Mouse (Mus musculus) thymus, adult 2 months (tissue): ENCODE measurements around the gene Olfr376. TPM values are rescaled to one million over a fixed set of nuclear protein-coding genes. Genes with fewer than 3 reads are reported as not detected.

Source experiments
- DNase-seq: peaks from one replicate; pipeline ENCODE4 v3.0.0; 2021
- H3K27ac ChIP-seq: fragments of 200-500 bp; 2 replicates; pipeline ENCODE4 v1.5.1; 2012; ENCODE audit warnings: low read length, control low read depth; ENCODE audit not compliant: control insufficient read depth, insufficient read depth
- H3K27me3 ChIP-seq: fragments of 200-500 bp; 2 replicates; pipeline ENCODE4 v1.6.1; 2012; ENCODE audit warnings: mild to moderate bottlenecking, low read length, moderate library complexity, mixed read lengths; ENCODE audit not compliant: control insufficient read depth, insufficient read depth
- H3K36me3 ChIP-seq: fragments of 200-500 bp; 2 replicates; pipeline ENCODE4 v1.6.1; 2012; ENCODE audit warnings: mild to moderate bottlenecking, low read length, moderate library complexity; ENCODE audit not compliant: control insufficient read depth, insufficient read depth
- H3K4me1 ChIP-seq: fragments of 200-500 bp; replicated peaks from 2 replicates; pipeline ENCODE4 v1.6.1; 2012; ENCODE audit warnings: low read length; ENCODE audit not compliant: control insufficient read depth, insufficient read depth
- H3K4me3 ChIP-seq: fragments of 200-500 bp; 2 replicates; pipeline ENCODE4 v1.5.1; 2012; ENCODE audit warnings: mild to moderate bottlenecking, low read length, control low read depth, moderate library complexity; ENCODE audit not compliant: control insufficient read depth, insufficient read depth
- CTCF ChIP-seq: fragments of 200-500 bp; IDR thresholded peaks from 2 replicates; pipeline ENCODE4 v1.5.1; 2012; ENCODE audit warnings: mild to moderate bottlenecking, control low read depth, low read length, moderate library complexity, borderline replicate concordance; ENCODE audit not compliant: control insufficient read depth, poor library complexity, insufficient read depth; ENCODE audit errors: extremely low read depth
- POLR2A ChIP-seq: fragments of 200-500 bp; IDR thresholded peaks from 2 replicates; pipeline ENCODE4 v1.6.1; 2012; ENCODE audit warnings: mild to moderate bottlenecking, low read length, control low read depth, moderate library complexity; ENCODE audit not compliant: control insufficient read depth, poor library complexity, insufficient read depth; ENCODE audit errors: extremely low read depth
- WGBS: fragments of 180-500 bp; shearing (Covaris S2); methylation state at CpG from one replicate; pipeline ENCODE4 v1.1.7; 2018; 5-methylcytosine and 5-hydroxymethylcytosine counted together
- polyA plus RNA-seq: library from polyadenylated mRNA; depleted of rRNA; stranded (reverse); fragments of >200 nt; gene quantifications from 2 replicates; pipeline ENCODE4 v1.2.3, GENCODE M21; 2012; rRNA removed

Gene Olfr376
- polyA plus RNA-seq, result not detected in 2 replicates

GRCm38 (mm10) chr11:73370946-73371345 lies at the start of gene Olfr376:
Olfr376 (plus strand) TSS chr11:73371246.
- Histone ChIP-seq H3K27ac (no peak within 1 kb of the TSS), H3K27me3 (no peaks in the 10 kb centered on the region), H3K36me3 (no peaks in the 10 kb centered on the region), H3K4me1 (no peaks in the 10 kb centered on the region), H3K4me3 (no peak within 1 kb of the TSS)
- DNase-seq, result no peak
- TF ChIP-seq POLR2A (no peak), CTCF (no peak)
- WGBS, result 90% methylated on average over 2 of the region's 2 CpGs

GRCm38 (mm10) chr11:73323906-73324830 lies 46.9 kb upstream of the Olfr376 start:
- Histone ChIP-seq H3K4me3 (no peak overlapping the region), H3K27ac (no peak overlapping the region), H3K27me3 (no peaks in the 10 kb centered on the region), H3K36me3 (no peaks in the 10 kb centered on the region), H3K4me1 (no peaks in the 10 kb centered on the region)
- 79% methylated on average over 9 of the region's 9 CpGs for WGBS
- TF ChIP-seq POLR2A (no peak), CTCF (no peak)
- no peak for DNase-seq

GRCm38 (mm10) chr11:73326485-73326886 lies 44.6 kb upstream of the Olfr376 start:
- 23% methylated on average over 12 of the region's 12 CpGs for WGBS
- no peaks in the 10 kb centered on the region for H3K27me3 ChIP-seq
- H3K4me3 ChIP-seq, result no peak overlapping the region
- no peaks in the 10 kb centered on the region for H3K4me1 ChIP-seq
- no peak for TF ChIP-seq POLR2A
- no peak for TF ChIP-seq CTCF
- DNase-seq, result no peak
- H3K36me3 ChIP-seq, result no peaks in the 10 kb centered on the region
- no peak overlapping the region for H3K27ac ChIP-seq

- H3K4me3 ChIP-seq, result no peak overlapping the region
- no peak for DNase-seq
- H3K36me3 ChIP-seq, result no peaks in the 10 kb centered on the region
- WGBS, result 83% methylated on average over 4 of the region's 4 CpGs
- H3K4me1 ChIP-seq, result no peaks in the 10 kb centered on the region
- no peaks in the 10 kb centered on the region for H3K27me3 ChIP-seq
- TF ChIP-seq POLR2A (no peak), CTCF (no peak)
- no peak overlapping the region for H3K27ac ChIP-seq
Observed at GRCm38 (mm10) chr11:73327361-73327760, 43.7 kb upstream of the Olfr376 start.

GRCm38 (mm10) chr11:73329442-73329841 lies 41.6 kb upstream of the Olfr376 start, which contains the start of the genes Aspa, Gm49340 and Spata22:
Aspa (minus strand) TSS chr11:73329596.
Gm49340 (plus strand) TSS chr11:73329741.
Spata22 (plus strand) TSS chr11:73329741.
- no peaks in the 10 kb centered on the region for H3K27me3 ChIP-seq
- TF ChIP-seq POLR2A (no peak), CTCF (no peak)
- DNase-seq, result no peak
- no peak within 1 kb of the TSS for H3K4me3 ChIP-seq
- no peak within 1 kb of the TSS for H3K27ac ChIP-seq
- H3K36me3 ChIP-seq, result no peaks in the 10 kb centered on the region
- no peaks in the 10 kb centered on the region for H3K4me1 ChIP-seq
- WGBS, result 89% methylated on average over 27 of the region's 27 CpGs

- Histone ChIP-seq H3K27ac (no peak overlapping the region), H3K36me3 (no peaks in the 10 kb centered on the region), H3K27me3 (no peaks in the 10 kb centered on the region), H3K4me1 (no peaks in the 10 kb centered on the region), H3K4me3 (no peak overlapping the region)
- WGBS, result 80% methylated on average over 2 of the region's 2 CpGs
- no peak for DNase-seq
- TF ChIP-seq POLR2A (no peak), CTCF (no peak)
Observed at GRCm38 (mm10) chr11:73333357-73333756, 37.7 kb upstream of the Olfr376 start.

GRCm38 (mm10) chr11:73336919-73337318 lies 34.1 kb upstream of the Olfr376 start:
- Histone ChIP-seq H3K27me3 (no peaks in the 10 kb centered on the region), H3K36me3 (no peaks in the 10 kb centered on the region), H3K4me1 (no peaks in the 10 kb centered on the region), H3K27ac (no peak overlapping the region), H3K4me3 (no peak overlapping the region)
- TF ChIP-seq POLR2A (no peak), CTCF (no peak)
- 82% methylated on average over 4 of the region's 4 CpGs for WGBS
- no peak for DNase-seq
